Mouse (Mus musculus) C2C12 (cell line): ENCODE results near the gene Nedd9. TPM values are rescaled to one million over a fixed set of nuclear protein-coding genes. Genes with fewer than 3 reads are reported as not detected.
A peak's percentile ranks its signal among the peaks of the same experiment; 100 is the strongest.

ENCODE experiments used
- H3K27me3 ChIP-seq: one replicate; pipeline ENCODE4 v1.6.1; 2011; ENCODE audit not compliant: control insufficient read depth, insufficient read depth, insufficient read length
- H3K36me3 ChIP-seq: one replicate; pipeline ENCODE4 v1.6.1; 2011; ENCODE audit not compliant: control insufficient read depth, insufficient read depth
- H3K4me3 ChIP-seq: one replicate; pipeline ENCODE4 v1.5.1; 2011; ENCODE audit warnings: mild to moderate bottlenecking, control low read depth; ENCODE audit not compliant: poor library complexity, insufficient read depth, severe bottlenecking
- H3K79me2 ChIP-seq: one replicate; pipeline ENCODE4 v1.6.1; 2011; ENCODE audit not compliant: control insufficient read depth, insufficient read depth
- H3K79me3 ChIP-seq: one replicate; pipeline ENCODE4 v1.6.1; 2011; ENCODE audit warnings: low read depth, control low read depth
- H3ac ChIP-seq: one replicate; pipeline ENCODE3; 2011; ENCODE audit warnings: low read depth; ENCODE audit not compliant: control insufficient read depth, insufficient read length
- CEBPB ChIP-seq: IDR thresholded peaks from one replicate; pipeline ENCODE4 v1.6.1; 2011; ENCODE audit warnings: low read depth, mild to moderate bottlenecking, control low read depth, moderate library complexity
- CTCF ChIP-seq: IDR thresholded peaks from one replicate; pipeline ENCODE4 v1.5.1; 2011; ENCODE audit not compliant: control insufficient read depth, insufficient read depth, insufficient read length
- FOSL1 ChIP-seq: IDR thresholded peaks from one replicate; pipeline ENCODE4 v1.8.0; 2011; ENCODE audit warnings: mild to moderate bottlenecking, low read length; ENCODE audit not compliant: poor library complexity, insufficient read depth, severe bottlenecking
- MAX ChIP-seq: IDR thresholded peaks from one replicate; pipeline ENCODE4 v1.6.1; 2011; ENCODE audit warnings: mild to moderate bottlenecking, control low read depth
- MYOD1 ChIP-seq: IDR thresholded peaks from one replicate; pipeline ENCODE4 v1.6.1; 2011; ENCODE audit warnings: low read depth; ENCODE audit not compliant: control insufficient read depth, insufficient read length
- MYOG ChIP-seq: IDR thresholded peaks from one replicate; pipeline ENCODE4 v1.6.1; 2011; ENCODE audit not compliant: control insufficient read depth, insufficient read length; ENCODE audit errors: extremely low read depth
- USF1 ChIP-seq: IDR thresholded peaks from one replicate; pipeline ENCODE4 v1.6.1; 2011; ENCODE audit warnings: low read depth, mild to moderate bottlenecking, control low read depth, moderate library complexity
- polyA plus RNA-seq: library from polyadenylated mRNA; unstranded; fragments of >200 nt; fragmentation: generic; extraction: Trizol; gene quantifications from one replicate; pipeline ENCODE4 v1.2.1, GENCODE M21; 2012; ENCODE audit warnings: missing spikeins

Nedd9 gene
- polyA plus RNA-seq, 1 experiment = 6.7 TPM

GRCm38 (mm10) chr13:41519792-41520191 is 32.6 kb upstream of the Nedd9 start:
- H3K79me2 ChIP-seq = no peaks in the 10 kb centered on the region
- no peaks in the 10 kb centered on the region for H3K79me3 ChIP-seq
- no peaks in the 10 kb centered on the region for H3K27me3 ChIP-seq
- H3ac ChIP-seq = no peak overlapping the region
- TF ChIP-seq MYOD1 = no peak
- TF ChIP-seq FOSL1 = no peak
- no peak for TF ChIP-seq MYOG
- TF ChIP-seq CEBPB = no peak
- TF ChIP-seq MAX = no peak
- TF ChIP-seq USF1 = no peak
- no peak for TF ChIP-seq CTCF
- no peaks in the 10 kb centered on the region for H3K36me3 ChIP-seq
- H3K4me3 ChIP-seq = no peak overlapping the region

DNA sequence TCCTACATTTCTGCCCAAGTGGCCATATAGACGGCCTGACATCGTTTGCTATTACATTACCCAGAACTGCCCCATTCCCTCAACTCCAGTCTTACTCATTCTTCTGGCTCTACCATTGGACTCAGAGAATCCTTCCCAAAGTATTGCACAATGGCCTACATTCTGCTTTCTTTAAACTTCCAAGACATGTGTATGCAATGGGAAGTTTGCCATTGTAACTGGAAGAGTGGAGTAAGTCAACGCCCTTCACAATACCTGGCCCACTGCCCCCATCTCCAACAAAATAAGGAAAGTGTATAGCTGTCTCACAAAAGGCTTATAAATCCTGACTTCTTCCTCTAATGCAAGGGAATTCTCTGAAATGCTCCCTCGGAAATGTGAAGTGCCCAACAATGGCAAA is 30.0 kb upstream of the Nedd9 start:
- no peak overlapping the region for H3K4me3 ChIP-seq
- no peak overlapping the region for H3ac ChIP-seq
- H3K27me3 ChIP-seq = no peaks in the 10 kb centered on the region
- H3K36me3 ChIP-seq = no peaks in the 10 kb centered on the region
- TF ChIP-seq FOSL1 (no peak), CEBPB (peak; percentile 74)
- H3K79me2 ChIP-seq = no peaks in the 10 kb centered on the region
- H3K79me3 ChIP-seq = no peaks in the 10 kb centered on the region

DNA sequence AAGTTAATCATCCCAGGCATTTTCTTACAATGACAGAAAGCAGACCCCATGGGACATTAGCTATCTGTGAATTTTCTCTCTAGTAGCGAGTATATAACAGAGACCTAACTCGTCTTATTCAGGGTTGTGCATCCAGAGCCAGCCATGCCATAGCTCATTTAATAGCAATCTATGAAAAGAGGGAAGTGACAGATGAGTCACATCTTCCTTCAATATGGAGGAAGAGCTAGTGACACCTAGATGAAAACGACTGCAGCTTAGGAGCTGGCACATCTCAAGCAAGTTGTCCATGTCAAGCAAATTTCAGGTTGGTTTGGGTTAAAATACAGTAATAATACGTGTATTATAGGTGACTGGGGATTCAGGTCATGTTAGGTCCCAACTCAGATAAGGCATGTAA is 28.6 kb upstream of the Nedd9 start:
- no peak overlapping the region for H3ac ChIP-seq
- TF ChIP-seq MYOG (no peak), CTCF (no peak), MAX (no peak), CEBPB (no peak), FOSL1 (no peak), MYOD1 (no peak), USF1 (no peak)
- no peaks in the 10 kb centered on the region for H3K79me3 ChIP-seq
- H3K36me3 ChIP-seq = no peaks in the 10 kb centered on the region
- no peaks in the 10 kb centered on the region for H3K79me2 ChIP-seq
- H3K4me3 ChIP-seq = no peak overlapping the region
- no peaks in the 10 kb centered on the region for H3K27me3 ChIP-seq

- Histone ChIP-seq H3K27me3 (no peaks in the 10 kb centered on the region), H3K4me3 (no peak overlapping the region), H3ac (no peak overlapping the region), H3K36me3 (no peaks in the 10 kb centered on the region), H3K79me3 (no peaks in the 10 kb centered on the region), H3K79me2 (no peaks in the 10 kb centered on the region)
- TF ChIP-seq CTCF (no peak), MYOD1 (no peak)
These were observed 27.8 kb upstream of the Nedd9 start for GRCm38 (mm10) chr13:41514918-41515317.

DNA sequence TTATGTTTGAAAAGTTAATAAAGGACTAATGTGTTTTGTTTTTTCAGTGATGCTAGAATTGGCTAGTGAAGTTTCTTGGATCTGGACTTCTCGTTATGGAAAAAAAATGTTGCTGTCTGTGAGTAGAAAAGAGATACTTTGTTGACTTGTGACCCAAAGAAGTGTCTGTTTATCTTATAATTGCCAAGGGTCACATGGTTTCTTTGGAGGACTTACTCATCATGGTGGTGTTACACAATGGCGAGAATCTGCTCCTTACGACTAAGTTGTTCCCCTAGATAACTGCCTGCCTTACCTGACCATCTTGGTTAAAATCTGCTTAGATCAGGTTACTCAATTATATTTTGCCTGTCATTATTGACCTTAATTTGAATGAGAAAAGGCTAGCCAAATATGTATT is 26.3 kb upstream of the Nedd9 start:
- H3K79me2 ChIP-seq = no peaks in the 10 kb centered on the region
- peak; percentile 72 for TF ChIP-seq USF1
- TF ChIP-seq CEBPB = peak; percentile 45
- no peak for TF ChIP-seq FOSL1

GRCm38 (mm10) chr13:41512243-41512642 is 25.1 kb upstream of the Nedd9 start:
- no peaks in the 10 kb centered on the region for H3K27me3 ChIP-seq
- H3ac ChIP-seq = no peak overlapping the region
- TF ChIP-seq CEBPB = no peak
- TF ChIP-seq USF1 = no peak
- no peak for TF ChIP-seq MYOG
- no peak for TF ChIP-seq MAX
- TF ChIP-seq MYOD1 = no peak
- TF ChIP-seq CTCF = no peak
- TF ChIP-seq FOSL1 = no peak

More for the DNA sequence above, 26.3 kb upstream of the Nedd9 start:
- H3K4me3 ChIP-seq = no peak overlapping the region
- no peaks in the 10 kb centered on the region for H3K79me3 ChIP-seq
- no peak overlapping the region for H3ac ChIP-seq
- H3K36me3 ChIP-seq = no peaks in the 10 kb centered on the region
- H3K27me3 ChIP-seq = no peaks in the 10 kb centered on the region

More at GRCm38 (mm10) chr13:41512243-41512642, 25.1 kb upstream of the Nedd9 start:
- no peaks in the 10 kb centered on the region for H3K79me3 ChIP-seq
- no peak overlapping the region for H3K4me3 ChIP-seq
- no peaks in the 10 kb centered on the region for H3K36me3 ChIP-seq
- H3K79me2 ChIP-seq = no peaks in the 10 kb centered on the region
